Mouse (Mus musculus) WW6 (cell line): ENCODE results near the gene Olfr1386.
"Not testable (repeated sequence)": the region's sequence is repeated elsewhere in the genome, so short reads cannot be mapped to it uniquely, and the experiment has no call there.

Experiments used
- DNase-seq: peaks from one replicate; pipeline ENCODE4 v3.0.0-alpha.2; 2013; ENCODE audit warnings: low read depth, low spot score

Gene Olfr1386

DNA sequence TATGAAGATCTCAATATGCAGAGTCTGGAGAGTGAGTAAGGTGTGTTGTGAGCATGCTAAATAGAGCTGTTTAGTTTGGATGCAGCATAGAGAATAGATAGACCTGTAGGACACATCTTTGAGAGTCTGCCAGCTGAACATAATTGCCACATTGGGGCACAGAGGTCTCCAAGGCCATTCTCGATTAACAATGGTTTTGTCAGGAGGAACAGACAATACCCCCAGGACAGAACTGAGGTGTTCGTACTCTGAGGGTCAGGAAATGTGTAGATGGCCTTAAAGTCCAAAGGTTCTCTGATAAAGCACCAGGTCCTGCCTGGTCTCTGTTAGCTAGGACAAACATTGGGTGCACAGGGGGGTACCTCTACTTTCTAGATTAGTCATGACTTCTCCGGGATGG, at the start of gene Olfr1386:
Gene Olfr1386, plus strand, starts transcription at position 301 of the 400 bp plus-strand sequence.
- not testable (repeated sequence) for DNase-seq

DNA sequence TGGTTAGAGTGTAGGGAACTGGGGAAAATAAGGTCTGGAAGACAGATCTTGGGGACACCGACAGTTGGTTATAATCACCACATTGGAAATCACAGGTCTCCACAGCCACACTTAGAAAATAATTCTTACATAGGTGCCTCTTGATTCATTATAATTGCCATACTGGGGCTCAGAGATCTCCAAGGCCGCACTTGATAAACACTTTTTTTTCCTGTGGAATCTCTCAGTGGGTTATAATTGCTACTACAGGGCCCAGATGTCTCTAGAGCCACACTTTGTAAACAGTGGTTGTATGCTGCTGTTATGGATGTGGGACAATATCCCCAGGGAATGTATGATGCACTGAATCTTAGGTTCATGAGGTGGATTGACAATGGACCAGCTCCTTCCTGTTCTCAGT, 42.1 kb upstream of the Olfr1386 start, which contains the start of gene Olfr1389:
Gene Olfr1389, plus strand, starts transcription at position 301 of the 400 bp plus-strand sequence.
- no peak for DNase-seq

DNA sequence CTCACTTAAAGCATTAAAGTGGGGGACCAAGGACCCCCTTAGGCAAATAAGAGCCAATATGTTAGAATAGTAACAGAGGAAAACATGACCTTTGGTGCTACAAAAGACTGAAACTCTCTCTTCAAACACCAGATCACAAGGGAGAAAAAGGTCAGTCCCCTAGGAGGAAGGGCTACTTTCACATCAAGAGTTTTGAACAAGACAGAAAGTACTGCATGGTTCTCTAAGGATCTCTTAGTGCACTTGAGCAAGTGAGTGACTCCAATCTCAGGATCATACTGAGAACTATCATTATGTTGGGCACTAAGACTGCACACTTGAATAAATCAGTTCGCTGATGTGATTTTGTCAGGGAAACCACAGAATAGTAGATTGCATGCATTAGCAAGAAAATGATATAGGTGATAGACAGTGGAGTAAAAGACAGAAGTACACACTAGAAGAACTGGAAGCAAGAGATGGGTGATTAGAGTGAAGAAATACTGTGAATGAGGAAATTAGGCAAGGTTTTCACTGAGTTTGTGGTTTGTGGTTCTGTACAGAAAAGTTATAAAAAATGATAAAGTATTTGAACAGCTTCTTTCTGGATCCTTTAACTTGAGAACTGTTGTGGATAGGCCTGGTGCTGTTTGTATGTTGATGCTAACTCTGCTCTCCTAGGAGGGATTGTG, 39.5 kb upstream of the Olfr1386 start:
- DNase-seq, result no peak

GRCm38 (mm10) chr11:49429641-49430040, 35.2 kb upstream of the Olfr1386 start:
- DNase-seq, result no peak

DNA sequence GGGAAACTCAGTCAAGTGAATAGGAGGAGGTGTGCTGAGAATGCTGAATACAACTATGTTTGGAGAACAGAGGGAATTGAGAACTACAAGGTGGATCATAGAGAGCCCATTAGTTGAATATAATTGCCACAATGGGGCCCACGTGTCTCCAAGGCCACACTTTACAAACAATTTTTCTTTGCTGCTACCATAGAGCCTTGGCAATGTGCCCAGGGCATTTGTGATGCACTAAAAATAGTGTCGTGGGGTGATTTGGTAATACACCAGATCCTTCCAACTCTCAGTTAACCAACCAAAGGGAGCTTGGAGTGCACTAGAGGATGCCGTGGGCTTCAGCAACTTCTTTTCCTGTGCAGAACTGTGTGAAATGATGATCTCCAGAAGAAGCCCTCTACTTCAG, 28.4 kb upstream of the Olfr1386 start, which contains the start of gene Olfr1388:
Gene Olfr1388, plus strand, starts transcription at position 214 of the 400 bp plus-strand sequence.
- DNase-seq, result no peak

- no peak for DNase-seq
Observed at GRCm38 (mm10) chr11:49455043-49455442, 9.8 kb upstream of the Olfr1386 start, which contains the start of gene Olfr1387. TSS of gene Olfr1387 (plus strand) at chr11:49455343.

GRCm38 (mm10) chr11:49485973-49486372, 21.1 kb downstream of the Olfr1386 start:
- no peak for DNase-seq

- not testable (repeated sequence) for DNase-seq
Observed at GRCm38 (mm10) chr11:49488770-49489169, 23.9 kb downstream of the Olfr1386 start, which contains the start of gene Olfr1385. TSS of gene Olfr1385 (plus strand) at chr11:49489070.

- no peak for DNase-seq
Observed at GRCm38 (mm10) chr11:49518086-49518485, 53.2 kb downstream of the Olfr1386 start.

DNA sequence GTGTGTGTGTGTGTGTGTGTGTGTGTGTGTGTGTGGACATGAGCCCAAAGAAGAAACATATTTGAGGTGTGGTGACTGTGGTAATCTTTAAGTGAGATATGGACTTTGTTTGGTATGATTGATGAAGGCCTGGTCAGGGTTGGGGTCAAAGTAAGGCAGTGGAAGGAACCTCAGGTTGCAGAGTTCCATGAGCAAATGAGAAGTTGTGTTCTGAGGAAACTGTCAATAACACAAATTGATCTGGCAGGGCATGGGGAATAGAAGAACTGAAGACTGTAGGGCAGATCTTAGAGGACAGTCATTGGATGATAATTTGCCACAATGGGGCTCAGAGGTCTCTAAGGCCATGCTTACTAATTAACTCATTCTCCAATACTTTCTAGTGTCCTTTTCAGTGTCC, 54.5 kb downstream of the Olfr1386 start, which contains the start of gene Olfr1383:
Gene Olfr1383, plus strand, starts transcription at position 301 of the 400 bp plus-strand sequence.
- no peak for DNase-seq
